Mouse (Mus musculus): ENCODE data around the gene Hint1.

DNA sequence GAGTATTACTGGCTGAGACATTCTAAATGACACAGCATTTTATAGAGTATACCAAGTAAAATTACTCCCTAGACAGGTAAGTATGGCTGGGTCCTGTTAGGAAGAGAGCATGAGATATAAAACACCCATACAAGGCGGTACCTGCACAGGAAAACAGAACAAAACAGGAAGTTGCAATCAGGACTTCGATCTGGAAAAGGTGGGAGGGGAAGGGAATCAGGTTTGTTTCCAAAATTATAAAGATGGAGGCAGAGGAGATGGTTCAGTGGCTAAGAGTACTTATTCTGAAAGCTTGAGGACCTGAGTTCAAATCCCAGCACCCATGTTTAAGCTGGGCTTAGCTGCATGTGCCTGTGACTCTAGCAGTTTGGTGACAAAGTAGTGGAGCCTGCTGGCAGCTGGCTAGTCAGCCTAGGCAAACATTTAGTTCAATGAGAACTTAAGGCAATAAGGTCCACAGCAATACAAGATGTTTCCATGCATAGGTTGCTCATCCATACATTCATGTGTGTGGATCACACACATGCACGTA lies 1.8 kb downstream of the Hint1 start:
- TF ChIP-seq CTCF (IDR thresholded peaks at IDR 0.05; ENCODE audit: low read depth, low read length) (no peak), POLR2A (IDR thresholded peaks at IDR 0.05; ENCODE audit: borderline replicate concordance, low read depth, low read length) (no peak)

Data from bone marrow macrophage, adult 2 months (primary cell).